Mouse (Mus musculus) retina, adult 2 months (tissue): ENCODE measurements at regions not wholly inside any gene's neighbourhood (a gene's known extent, or its start where the extent isn't known, plus 50 kb on each side); places are given as distances from the start of the nearest gene placed in this dataset.
"Not testable (repeated sequence)": the region's sequence is repeated elsewhere in the genome, so short reads cannot be mapped to it uniquely, and the experiment has no call there.

Experiments used
- DNase-seq: peaks from one replicate; pipeline ENCODE4 v3.0.0-alpha.2; 2012; ENCODE audit warnings: low read depth, low spot score

GRCm38 (mm10) chr3:56981305-56981660 is 320.5 kb downstream of the Tm4sf1 start:
- no peak for DNase-seq

GRCm38 (mm10) chr3:56980593-56981304 is 321.0 kb downstream of the Tm4sf1 start:
- no peak for DNase-seq

GRCm38 (mm10) chr3:56966008-56966407 is 335.8 kb downstream of the Tm4sf1 start:
- DNase-seq: no peak

DNA sequence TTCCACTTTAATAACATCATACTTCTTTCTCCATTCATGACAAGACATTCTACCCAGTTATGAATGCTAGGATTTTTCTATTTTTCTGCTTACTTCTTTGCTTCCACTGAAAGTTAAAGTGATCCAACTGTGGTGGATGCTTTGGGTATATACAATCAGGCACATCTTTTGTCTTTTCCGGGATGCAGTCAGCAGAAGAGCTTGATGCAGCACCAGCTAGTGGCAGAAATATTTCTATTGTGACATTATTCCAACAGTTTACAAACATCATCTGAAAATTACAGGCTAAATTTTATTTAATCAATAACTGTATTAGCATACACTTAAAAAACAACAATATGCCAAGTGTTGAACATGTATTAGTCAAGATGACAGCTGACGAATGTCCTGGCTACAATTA is 336.3 kb downstream of the Tm4sf1 start:
- DNase-seq: no peak

DNA sequence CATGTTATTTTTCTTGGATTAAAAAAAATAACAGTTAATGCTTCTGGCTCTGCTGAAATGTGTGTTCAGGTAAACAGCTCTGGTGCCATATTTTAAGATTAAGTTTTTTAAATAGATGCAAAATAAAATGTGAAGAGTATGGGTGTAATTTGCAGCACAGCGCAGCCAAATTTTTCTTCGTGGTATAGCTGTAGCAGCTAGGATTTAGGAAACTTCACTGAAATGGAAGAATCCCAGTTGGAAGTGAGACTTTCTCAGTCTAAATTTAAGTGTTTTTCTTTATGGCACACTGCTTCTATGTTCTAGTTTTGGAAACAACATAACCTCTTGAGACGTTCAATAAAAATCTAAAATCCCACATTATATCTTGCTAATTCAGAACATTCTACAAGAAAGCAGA is 337.6 kb downstream of the Tm4sf1 start:
- no peak for DNase-seq

DNA sequence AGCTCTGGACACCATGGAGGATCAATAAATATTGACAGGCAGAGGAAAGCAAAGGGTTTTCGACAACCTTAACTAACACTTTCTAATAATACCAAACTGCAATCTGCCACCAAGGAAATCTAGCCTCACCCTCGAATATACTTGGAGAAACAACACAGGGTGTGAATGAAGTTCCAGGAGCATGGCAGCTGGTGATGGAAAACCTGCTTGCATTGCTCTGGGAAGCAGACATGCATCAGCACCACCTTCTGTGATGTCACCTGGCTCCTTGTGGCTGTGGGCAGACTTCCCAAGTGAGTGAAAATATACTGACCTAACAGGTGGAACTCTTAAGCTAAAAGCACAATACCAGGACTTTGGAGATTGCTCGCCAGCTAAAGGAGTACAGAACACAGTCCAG is 338.5 kb downstream of the Tm4sf1 start:
- DNase-seq: no peak

DNA sequence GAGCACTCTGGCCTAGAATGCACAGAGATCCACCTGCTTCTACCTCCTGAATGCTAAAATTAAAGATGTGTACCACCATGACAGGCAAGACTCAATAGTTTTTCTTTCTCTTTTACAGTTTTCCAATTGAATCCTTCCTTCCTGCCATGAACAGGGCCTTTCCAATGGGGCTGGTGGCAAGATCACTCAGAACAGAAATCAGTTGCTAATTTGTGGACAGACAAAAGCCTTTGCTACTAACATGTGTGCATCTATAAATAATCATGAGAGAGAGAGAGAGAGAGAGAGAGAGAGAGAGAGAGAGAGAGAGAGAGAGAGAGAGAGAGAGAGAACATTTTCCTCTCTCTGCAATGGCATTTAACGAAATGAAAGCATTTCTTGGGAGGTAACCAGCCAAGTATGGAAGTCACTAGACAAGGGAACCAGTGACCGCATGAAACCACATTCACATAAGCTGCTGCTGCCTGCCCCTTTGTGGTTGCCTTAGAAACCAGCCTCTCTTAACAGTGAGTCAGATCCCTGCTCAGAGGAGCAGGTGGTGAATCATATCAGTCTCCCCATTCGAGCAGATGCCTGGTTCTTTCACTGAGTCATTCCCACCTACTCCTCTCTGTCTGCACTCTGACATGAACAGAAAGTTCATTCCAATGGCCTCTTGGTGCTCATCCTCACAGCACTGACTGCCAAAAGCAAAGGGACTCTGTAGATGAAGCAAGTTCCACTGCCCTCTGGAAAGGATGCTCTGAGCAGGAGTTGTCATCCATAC is 339.4 kb downstream of the Tm4sf1 start:
- peak; percentile 8 for DNase-seq

DNA sequence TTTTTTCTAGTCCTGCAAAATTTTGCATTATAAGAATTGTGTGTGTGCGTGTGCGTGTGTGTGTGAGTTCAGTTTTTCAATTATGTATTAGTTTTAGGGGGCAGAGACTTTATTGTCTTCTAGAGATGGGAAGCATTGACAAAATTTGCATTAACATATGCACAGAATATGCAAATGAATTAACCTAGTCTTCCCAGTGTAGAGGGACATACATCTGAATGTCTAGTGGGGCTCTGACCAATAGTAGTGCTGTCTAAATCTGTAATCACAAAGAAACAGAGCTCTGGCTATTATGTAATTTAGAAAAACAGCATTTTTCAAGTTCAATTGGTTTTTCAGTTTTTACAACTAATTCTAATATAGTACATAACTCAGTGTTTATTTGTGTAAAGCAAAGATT is 344.8 kb downstream of the Tm4sf1 start:
- DNase-seq: no peak

DNA sequence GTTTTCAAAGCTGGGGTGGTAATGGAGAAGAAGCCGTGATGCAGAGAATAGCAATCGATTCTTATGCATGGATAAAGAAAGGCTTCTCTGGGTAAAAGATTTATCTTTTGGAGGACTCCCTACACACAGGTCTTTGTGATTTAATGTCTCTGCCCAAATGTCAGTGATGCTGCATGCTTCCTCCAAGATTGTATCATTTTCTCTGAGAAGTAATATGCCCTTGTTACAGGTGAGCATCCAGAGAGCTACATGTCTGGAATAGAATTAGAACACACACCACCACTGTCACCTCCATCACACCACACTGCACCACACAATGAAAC is 346.0 kb downstream of the Tm4sf1 start:
- no peak for DNase-seq

- no peak for DNase-seq
Observed at GRCm38 (mm10) chr3:56955098-56955798, 346.5 kb downstream of the Tm4sf1 start.

DNA sequence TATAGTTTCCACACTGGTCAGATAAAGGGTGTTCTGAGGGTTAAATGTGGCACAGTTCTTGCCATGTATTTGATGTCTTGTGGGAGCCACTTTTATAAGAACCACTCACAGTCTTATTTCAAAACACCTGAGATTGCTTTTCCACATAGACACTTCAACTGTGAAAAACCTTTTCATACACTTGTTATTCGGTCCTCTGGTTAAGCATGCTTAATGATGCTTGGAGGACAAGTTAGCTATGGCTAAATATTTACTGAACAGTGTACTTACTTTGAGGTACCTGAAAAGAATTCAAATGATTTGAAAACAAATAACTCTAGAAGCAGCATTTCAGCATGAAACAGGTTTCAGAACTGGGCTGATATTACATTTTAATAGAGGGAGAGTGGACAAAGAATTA is 359.2 kb downstream of the Tm4sf1 start:
- DNase-seq: not testable (repeated sequence)

GRCm38 (mm10) chr3:56928940-56929339 is 372.8 kb downstream of the Tm4sf1 start:
- DNase-seq: not testable (repeated sequence)

- DNase-seq: no peak
Observed at GRCm38 (mm10) chr3:56898491-56898890, 403.3 kb downstream of the Tm4sf1 start.

DNA sequence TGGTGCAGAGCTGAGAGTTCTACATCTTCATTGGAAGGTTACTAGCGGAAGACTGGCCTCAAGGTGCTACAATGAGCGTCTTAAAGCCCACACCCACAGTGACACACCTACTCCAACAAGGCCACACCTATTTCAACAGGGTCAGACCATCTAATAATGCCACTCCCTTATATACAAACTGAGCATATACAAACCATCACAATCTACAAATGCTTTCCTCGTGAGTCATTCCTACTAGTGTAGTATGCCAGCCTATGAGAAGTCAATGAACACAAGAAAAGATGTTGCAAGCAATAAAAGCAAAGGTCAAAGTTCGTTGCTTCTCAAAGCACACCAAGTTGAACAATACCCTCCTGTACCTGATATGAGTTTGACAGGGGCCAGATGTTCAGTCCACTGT is 424.7 kb downstream of the Tm4sf1 start:
- no peak for DNase-seq

DNA sequence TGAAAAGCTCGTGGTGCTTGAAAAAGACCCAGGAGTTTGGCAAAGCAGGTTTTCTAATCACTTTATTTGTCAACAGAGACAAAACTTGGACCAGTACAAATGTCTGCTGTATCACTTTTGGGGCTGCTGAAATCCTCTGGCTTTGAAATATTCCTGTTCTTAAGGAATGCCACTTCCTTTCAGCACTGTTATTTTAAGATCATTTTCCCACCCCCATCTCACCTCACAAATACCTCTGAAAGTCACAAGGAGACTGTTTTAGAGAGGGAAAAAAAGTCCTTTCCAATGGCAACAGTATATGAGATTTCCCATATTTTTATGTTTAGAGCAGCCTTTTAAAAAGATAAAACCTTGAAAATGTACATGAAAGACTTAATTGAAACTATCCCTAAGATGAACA is 438.2 kb downstream of the Tm4sf1 start:
- DNase-seq: no peak

GRCm38 (mm10) chr3:56859841-56860240 is 441.9 kb downstream of the Tm4sf1 start:
- no peak for DNase-seq

GRCm38 (mm10) chr3:56845462-56845770 is 456.4 kb downstream of the Tm4sf1 start:
- DNase-seq: no peak

DNA sequence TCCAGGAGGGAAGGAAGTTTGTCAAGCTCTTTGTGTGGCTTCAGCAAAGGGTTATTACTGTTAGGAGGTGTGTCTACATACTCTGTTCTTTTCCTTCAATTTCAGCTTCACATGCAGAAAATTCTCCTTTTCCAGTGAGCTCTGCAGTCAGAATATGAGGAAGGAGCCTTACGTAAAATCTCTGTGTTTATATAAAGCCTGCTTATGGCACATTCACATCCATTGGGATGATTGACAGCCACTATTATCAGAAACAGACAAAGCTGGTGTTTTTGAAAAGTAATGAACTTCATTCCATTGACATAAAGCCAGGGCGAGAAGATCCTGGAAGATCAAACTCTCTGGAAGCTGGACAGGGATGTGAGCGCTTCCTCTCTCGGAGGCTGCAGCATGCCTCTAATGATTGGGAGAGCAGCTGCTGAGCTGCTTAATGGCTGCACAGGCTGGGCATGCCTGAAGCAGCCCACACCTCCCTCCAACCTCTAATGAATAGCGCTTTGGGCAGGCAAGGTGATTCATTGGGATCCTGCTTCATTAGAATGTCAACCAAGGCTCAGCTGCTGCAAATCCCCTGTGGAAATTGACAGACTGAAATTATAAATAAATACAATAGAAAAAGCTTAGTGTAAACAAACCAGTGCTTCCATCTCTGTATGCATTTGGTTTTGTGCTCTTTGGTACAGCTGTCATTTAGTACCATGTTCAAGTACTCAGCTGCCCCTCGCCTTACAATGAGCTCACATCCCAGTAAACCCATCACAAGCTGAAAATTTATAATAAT is 456.9 kb downstream of the Tm4sf1 start:
- DNase-seq: no peak

- DNase-seq: no peak
Observed at GRCm38 (mm10) chr3:56837176-56837575, 464.6 kb downstream of the Tm4sf1 start.

GRCm38 (mm10) chr3:56830315-56831097 is 471.3 kb downstream of the Tm4sf1 start:
- no peak for DNase-seq

- no peak for DNase-seq
Observed at GRCm38 (mm10) chr3:56824157-56824556, 477.6 kb downstream of the Tm4sf1 start.
